Comparison of ENCODE assay signal across 8 mouse cellular contexts in the genomic region with DNA sequence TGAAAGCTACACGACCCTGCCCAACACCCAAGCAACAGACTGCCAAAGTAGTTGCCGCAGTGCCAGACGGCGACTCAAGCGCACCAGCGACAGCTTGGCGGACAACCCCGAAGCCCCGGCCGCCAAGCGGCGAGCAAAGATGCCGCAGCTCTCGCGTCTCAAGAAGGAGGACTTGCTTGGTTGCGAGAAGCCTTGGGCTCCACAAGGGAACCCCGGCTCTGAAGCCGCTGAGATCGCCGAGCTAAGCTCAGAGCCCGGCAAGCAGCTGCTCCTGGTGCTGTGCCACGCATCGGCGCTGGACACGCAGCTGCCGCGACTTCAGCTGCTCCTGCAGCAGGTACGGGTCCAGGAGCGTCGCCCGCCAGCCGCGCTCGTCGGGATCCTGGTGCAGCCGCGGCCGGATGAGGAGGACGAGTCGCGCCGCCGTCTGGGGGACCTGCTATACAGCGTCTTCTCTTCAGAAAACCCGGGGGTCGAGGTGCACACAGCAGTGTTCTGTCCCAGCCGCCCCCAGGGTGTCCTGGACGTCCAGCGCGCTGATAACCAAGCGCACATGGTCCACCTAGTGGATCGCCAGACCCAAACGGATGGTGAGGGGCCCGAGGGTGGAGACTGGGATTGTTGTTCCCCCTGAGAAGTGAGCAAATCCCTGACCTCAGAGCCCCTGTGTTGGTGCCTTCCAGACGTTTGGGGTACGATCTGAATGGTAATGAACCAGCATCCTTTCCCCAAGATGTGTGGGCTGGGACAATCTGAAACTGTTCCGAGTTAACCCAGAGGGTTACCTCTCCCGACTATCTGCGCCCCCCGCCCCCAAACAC. TPM values are rescaled to one million over a fixed set of nuclear protein-coding genes. Genes with fewer than 3 reads are reported as not detected.
A peak's percentile ranks its signal among the peaks of the same experiment; 100 is the strongest.
DNase-seq lines count a peak whose midpoint lies in the region; ATAC-seq and TF ChIP-seq lines count a peak whose summit lies in the region.

No protein-coding gene starts in this region.

- H3K36me3 ChIP-seq in E14TG2a.4 (ENCODE audit: insufficient read depth, low read length), result no peaks in the 10 kb centered on the region
- H3K36me3 ChIP-seq in embryonic facial prominence, embryonic 14.5 days (ENCODE audit: control insufficient read depth, insufficient read depth, low read length), result no peaks in the 10 kb centered on the region

- DNase-seq in adrenal gland, postnatal 36 days, result peak; percentile 56 to 58
- peak; percentile 65 for DNase-seq in embryonic facial prominence, embryonic 14.5 days (ENCODE audit: low spot score)
- peak; percentile 20 to 23 for DNase-seq in heart, postnatal 36 days
- peak; percentile 78 to 79 for DNase-seq in layer of hippocampus, postnatal 14 days (ENCODE audit: low spot score in 2 of 2)
- DNase-seq in lung, postnatal 10 days, result peak; percentile 67
- DNase-seq in right cerebral cortex, adult 18-20 months, result peak; percentile 72
- no peak for DNase-seq in spleen, postnatal 14 days (ENCODE audit: low spot score in 2 of 2)

- intact Hi-C loops in heart, postnatal 36 days (cut with DNase I), result no loop called here

- peak; percentile 74 for ATAC-seq in embryonic facial prominence, embryonic 14.5 days (ENCODE audit: low read depth)

- H3K9me3 ChIP-seq in E14TG2a.4 (ENCODE audit: low read length), result no peaks in the 10 kb centered on the region
- H3K9me3 ChIP-seq in embryonic facial prominence, embryonic 14.5 days (ENCODE audit: control insufficient read depth, low read length), result no peaks in the 10 kb centered on the region

- peak overlapping the region; percentile 96 for H3K4me2 ChIP-seq in embryonic facial prominence, embryonic 14.5 days (ENCODE audit: low read depth, low read length)

- H3K27me3 ChIP-seq in E14TG2a.4 (ENCODE audit: insufficient read depth, low read length), result peaks cover 50% of the 10 kb centered on the region
- peaks cover 44% of the 10 kb centered on the region for H3K27me3 ChIP-seq in embryonic facial prominence, embryonic 14.5 days (replicated peaks; ENCODE audit: control insufficient read depth, insufficient read depth, low read length)

- 11% methylated on average over 16 of the region's 60 CpGs for WGBS in embryonic facial prominence, embryonic 14.5 days

- peaks cover 30% of the 10 kb centered on the region for H3K4me1 ChIP-seq in E14TG2a.4 (replicated peaks; ENCODE audit: low read depth, low read length)
- no peaks in the 10 kb centered on the region for H3K4me1 ChIP-seq in embryonic facial prominence, embryonic 14.5 days (ENCODE audit: control insufficient read depth, insufficient read depth, low read length)

- H3K27ac ChIP-seq in embryonic facial prominence, embryonic 14.5 days (replicated peaks; ENCODE audit: low read depth, low read length), result no peak overlapping the region

- peak overlapping the region; percentile 69 for H3K9ac ChIP-seq in embryonic facial prominence, embryonic 14.5 days (ENCODE audit: low read depth, low read length)

- TF ChIP-seq CTCF in E14TG2a.4 (conservative IDR thresholded peaks at IDR 0.05; ENCODE audit: low read length), result no peak

- peak overlapping the region; percentile 78 for H3K4me3 ChIP-seq in E14TG2a.4 (replicated peaks; ENCODE audit: low read length)
- H3K4me3 ChIP-seq in embryonic facial prominence, embryonic 14.5 days (ENCODE audit: low read depth, low read length), result peak overlapping the region; percentile 53

RNA-seq across cellular contexts. Expression of gene Spata3, which starts 1.8 kb away (rescaled TPM):
- not detected for total RNA-seq in adrenal gland, postnatal 36 days (2021)
- not detected in 2 replicates for polyA plus RNA-seq in embryonic facial prominence, embryonic 14.5 days (2014; fragmentation: Nextera tagmentation; extraction: Ambion mirVana)
- not detected for total RNA-seq in heart, postnatal 36 days (2021)
- 1 to 10 TPM in 1 of 2 experiments, under 1 TPM in 1; 0.95 to 1.1 TPM for total RNA-seq in layer of hippocampus, postnatal 14 days (2021)

RNA-seq across cellular contexts. Expression of gene 2810459M11Rik, which starts 27.2 kb away (rescaled TPM):
- under 1 TPM; 0.16 to 0.17 TPM for total RNA-seq in adrenal gland, postnatal 36 days (2021)
- polyA plus RNA-seq in embryonic facial prominence, embryonic 14.5 days (2014; fragmentation: Nextera tagmentation; extraction: Ambion mirVana), result 0.68 and 1.4 TPM in 2 replicates
- not detected for total RNA-seq in heart, postnatal 36 days (2021)
- 1 to 10 TPM; 8.9 to 9.8 TPM for total RNA-seq in layer of hippocampus, postnatal 14 days (2021)

RNA-seq across cellular contexts. Expression of gene Psmd1, which starts 45.7 kb away (rescaled TPM):
- 100 to 1,000 TPM; 122 to 128 TPM for total RNA-seq in adrenal gland, postnatal 36 days (2021)
- 159 and 174 TPM in 2 replicates for polyA plus RNA-seq in embryonic facial prominence, embryonic 14.5 days (2014; fragmentation: Nextera tagmentation; extraction: Ambion mirVana)
- total RNA-seq in heart, postnatal 36 days (2021), result 100 to 1,000 TPM; 104 to 110 TPM
- 100 to 1,000 TPM; 109 to 114 TPM for total RNA-seq in layer of hippocampus, postnatal 14 days (2021)

RNA-seq across cellular contexts. Expression of gene Gpr55, which starts 57.6 kb away (rescaled TPM):
- total RNA-seq in adrenal gland, postnatal 36 days (2021), result 1 to 10 TPM; 2.7 to 2.8 TPM
- not detected in 2 replicates for polyA plus RNA-seq in embryonic facial prominence, embryonic 14.5 days (2014; fragmentation: Nextera tagmentation; extraction: Ambion mirVana)
- not detected for total RNA-seq in heart, postnatal 36 days (2021)
- not detected for total RNA-seq in layer of hippocampus, postnatal 14 days (2021)

Comparison
In these comparisons a context has a peak if more than half of its experiments do, and no peak if none do; other contexts are left out.
1. DNase-seq: peak in adrenal gland, postnatal 36 days (2 of 2), embryonic facial prominence, embryonic 14.5 days (single experiment), heart, postnatal 36 days (2 of 2), layer of hippocampus, postnatal 14 days (2 of 2), lung, postnatal 10 days (single experiment) and right cerebral cortex, adult 18-20 months (single experiment); none in spleen, postnatal 14 days (0 of 2).
2. RNA of gene 2810459M11Rik, which starts 27.2 kb away (total RNA-seq): 8.9 to 9.8 TPM in layer of hippocampus, postnatal 14 days; 0.16 to 0.17 TPM in adrenal gland, postnatal 36 days and not detected in heart, postnatal 36 days; every median in the first group is over 4 times any median in the second.